Mouse (Mus musculus): ENCODE data around the gene Parpbp. TPM values are rescaled to one million over a fixed set of nuclear protein-coding genes. Genes with fewer than 3 reads are reported as not detected.

The Parpbp gene
- polyA plus RNA-seq (2015; fragmentation: Nextera tagmentation; extraction: Ambion mirVana): 9.9 and 10.0 TPM in 2 replicates

- H3K4me1 ChIP-seq (ENCODE audit: control insufficient read depth, insufficient read depth, low read length): peaks cover 14% of the 10 kb centered on the region
- under 1% methylated on average over 51 of the region's 53 CpGs for WGBS
- H3K9ac ChIP-seq (ENCODE audit: low read length): peak within 1 kb of the TSS; percentile 91
- H3K36me3 ChIP-seq (ENCODE audit: control insufficient read depth, insufficient read depth, low read length): no peaks in the 10 kb centered on the region
- H3K4me2 ChIP-seq (ENCODE audit: low read depth, low read length): peak within 1 kb of the TSS; percentile 92
- H3K9me3 ChIP-seq (replicated peaks; ENCODE audit: control insufficient read depth, low read length): no peaks in the 10 kb centered on the region
- peak within 1 kb of the TSS; percentile 46 for H3K27ac ChIP-seq (ENCODE audit: low read length)
- peak within 1 kb of the TSS; percentile 90 for H3K4me3 ChIP-seq (replicated peaks; ENCODE audit: low read length)
- ATAC-seq (ENCODE audit: insufficient read depth, low FRiP score): peak; percentile 97
- H3K27me3 ChIP-seq (ENCODE audit: control insufficient read depth, insufficient read depth, low read length): no peaks in the 10 kb centered on the region
Observed at GRCm38 (mm10) chr10:88146707-88147477, at the start of gene Parpbp, which contains the start of gene Nup37. Parpbp (minus strand) TSS chr10:88146941. Nup37 (plus strand) TSS chr10:88146992.

GRCm38 (mm10) chr10:88167438-88168077 lies 20.8 kb upstream of the Parpbp start:
- Histone ChIP-seq H3K9me3 (replicated peaks; ENCODE audit: control insufficient read depth, low read length) (peaks cover 3% of the 10 kb centered on the region; the same call in 1 of the 2 replicates), H3K9ac (ENCODE audit: low read length) (no peak overlapping the region), H3K36me3 (ENCODE audit: control insufficient read depth, insufficient read depth, low read length) (peaks cover 4% of the 10 kb centered on the region; the same call in 1 of the 2 replicates), H3K27me3 (ENCODE audit: control insufficient read depth, insufficient read depth, low read length) (no peaks in the 10 kb centered on the region), H3K4me2 (ENCODE audit: low read depth, low read length) (no peak overlapping the region), H3K27ac (ENCODE audit: low read length) (no peak overlapping the region), H3K4me3 (replicated peaks; ENCODE audit: low read length) (no peak overlapping the region), H3K4me1 (ENCODE audit: control insufficient read depth, insufficient read depth, low read length) (no peaks in the 10 kb centered on the region)
- 72% methylated on average over 7 of the region's 7 CpGs for WGBS
- no peak for ATAC-seq (ENCODE audit: insufficient read depth, low FRiP score)

GRCm38 (mm10) chr10:88166158-88166557 lies 19.4 kb upstream of the Parpbp start:
- H3K27me3 ChIP-seq (ENCODE audit: control insufficient read depth, insufficient read depth, low read length): no peaks in the 10 kb centered on the region
- WGBS: 94% methylated on average over 3 of the region's 3 CpGs
- ATAC-seq (ENCODE audit: insufficient read depth, low FRiP score): no peak
- no peak overlapping the region for H3K4me3 ChIP-seq (replicated peaks; ENCODE audit: low read length)
- H3K9ac ChIP-seq (ENCODE audit: low read length): no peak overlapping the region
- H3K4me1 ChIP-seq (ENCODE audit: control insufficient read depth, insufficient read depth, low read length): no peaks in the 10 kb centered on the region
- 0 out of 2 replicates have a peak, but pooled peaks cover 2% of the 10 kb centered on the region for H3K36me3 ChIP-seq (ENCODE audit: control insufficient read depth, insufficient read depth, low read length)
- H3K9me3 ChIP-seq (replicated peaks; ENCODE audit: control insufficient read depth, low read length): peaks cover 3% of the 10 kb centered on the region; the same call in 1 of the 2 replicates
- H3K4me2 ChIP-seq (ENCODE audit: low read depth, low read length): no peak overlapping the region
- H3K27ac ChIP-seq (ENCODE audit: low read length): no peak overlapping the region

- H3K27ac ChIP-seq (ENCODE audit: low read length): no peak overlapping the region
- ATAC-seq (ENCODE audit: insufficient read depth, low FRiP score): no peak
- WGBS: 94% methylated on average over 5 of the region's 5 CpGs
- H3K4me3 ChIP-seq (replicated peaks; ENCODE audit: low read length): no peak overlapping the region
- H3K36me3 ChIP-seq (ENCODE audit: control insufficient read depth, insufficient read depth, low read length): 0 out of 2 replicates have a peak, but pooled peaks cover 2% of the 10 kb centered on the region
- no peaks in the 10 kb centered on the region for H3K4me1 ChIP-seq (ENCODE audit: control insufficient read depth, insufficient read depth, low read length)
- H3K4me2 ChIP-seq (ENCODE audit: low read depth, low read length): no peak overlapping the region
- H3K9me3 ChIP-seq (replicated peaks; ENCODE audit: control insufficient read depth, low read length): peaks cover 3% of the 10 kb centered on the region; the same call in 1 of the 2 replicates
- H3K27me3 ChIP-seq (ENCODE audit: control insufficient read depth, insufficient read depth, low read length): no peaks in the 10 kb centered on the region
- no peak overlapping the region for H3K9ac ChIP-seq (ENCODE audit: low read length)
Observed at GRCm38 (mm10) chr10:88162676-88163075, 15.9 kb upstream of the Parpbp start.

- no peak overlapping the region for H3K27ac ChIP-seq (ENCODE audit: low read length)
- H3K36me3 ChIP-seq (ENCODE audit: control insufficient read depth, insufficient read depth, low read length): 0 out of 2 replicates have a peak, but pooled peaks cover 2% of the 10 kb centered on the region
- no peak overlapping the region for H3K9ac ChIP-seq (ENCODE audit: low read length)
- WGBS: 94% methylated on average over 2 of the region's 2 CpGs
- H3K27me3 ChIP-seq (ENCODE audit: control insufficient read depth, insufficient read depth, low read length): no peaks in the 10 kb centered on the region
- ATAC-seq (ENCODE audit: insufficient read depth, low FRiP score): no peak
- no peaks in the 10 kb centered on the region for H3K4me1 ChIP-seq (ENCODE audit: control insufficient read depth, insufficient read depth, low read length)
- H3K9me3 ChIP-seq (replicated peaks; ENCODE audit: control insufficient read depth, low read length): peaks cover 3% of the 10 kb centered on the region; the same call in 1 of the 2 replicates
- no peak overlapping the region for H3K4me2 ChIP-seq (ENCODE audit: low read depth, low read length)
- no peak overlapping the region for H3K4me3 ChIP-seq (replicated peaks; ENCODE audit: low read length)
Observed at GRCm38 (mm10) chr10:88162096-88162495, 15.4 kb upstream of the Parpbp start.

GRCm38 (mm10) chr10:88151658-88152057 lies 4.9 kb upstream of the Parpbp start:
- no peak overlapping the region for H3K4me2 ChIP-seq (ENCODE audit: low read depth, low read length)
- H3K27ac ChIP-seq (ENCODE audit: low read length): no peak overlapping the region
- H3K4me1 ChIP-seq (ENCODE audit: control insufficient read depth, insufficient read depth, low read length): no peaks in the 10 kb centered on the region
- H3K9me3 ChIP-seq (replicated peaks; ENCODE audit: control insufficient read depth, low read length): no peaks in the 10 kb centered on the region
- H3K9ac ChIP-seq (ENCODE audit: low read length): no peak overlapping the region
- ATAC-seq (ENCODE audit: insufficient read depth, low FRiP score): no peak
- WGBS: 79% methylated on average over 6 of the region's 6 CpGs
- H3K36me3 ChIP-seq (ENCODE audit: control insufficient read depth, insufficient read depth, low read length): peaks cover 11% of the 10 kb centered on the region
- no peak overlapping the region for H3K4me3 ChIP-seq (replicated peaks; ENCODE audit: low read length)
- H3K27me3 ChIP-seq (ENCODE audit: control insufficient read depth, insufficient read depth, low read length): no peaks in the 10 kb centered on the region

GRCm38 (mm10) chr10:88150381-88150780 lies 3.6 kb upstream of the Parpbp start:
- Histone ChIP-seq H3K27ac (ENCODE audit: low read length) (no peak overlapping the region), H3K9me3 (replicated peaks; ENCODE audit: control insufficient read depth, low read length) (no peaks in the 10 kb centered on the region), H3K27me3 (ENCODE audit: control insufficient read depth, insufficient read depth, low read length) (no peaks in the 10 kb centered on the region), H3K4me1 (ENCODE audit: control insufficient read depth, insufficient read depth, low read length) (peaks cover 10% of the 10 kb centered on the region), H3K9ac (ENCODE audit: low read length) (no peak overlapping the region), H3K4me3 (replicated peaks; ENCODE audit: low read length) (no peak overlapping the region), H3K36me3 (ENCODE audit: control insufficient read depth, insufficient read depth, low read length) (peaks cover 11% of the 10 kb centered on the region), H3K4me2 (ENCODE audit: low read depth, low read length) (no peak overlapping the region)
- WGBS: 80% methylated on average over 4 of the region's 4 CpGs
- no peak for ATAC-seq (ENCODE audit: insufficient read depth, low FRiP score)

- ATAC-seq (ENCODE audit: insufficient read depth, low FRiP score): 0 out of 2 replicates have a peak, but pooled peaks have one; percentile 5
- H3K9me3 ChIP-seq (replicated peaks; ENCODE audit: control insufficient read depth, low read length): no peaks in the 10 kb centered on the region
- H3K4me2 ChIP-seq (ENCODE audit: low read depth, low read length): peak overlapping the region; percentile 92
- H3K9ac ChIP-seq (ENCODE audit: low read length): peak overlapping the region; percentile 91
- peaks cover 14% of the 10 kb centered on the region for H3K4me1 ChIP-seq (ENCODE audit: control insufficient read depth, insufficient read depth, low read length)
- H3K27me3 ChIP-seq (ENCODE audit: control insufficient read depth, insufficient read depth, low read length): no peaks in the 10 kb centered on the region
- H3K36me3 ChIP-seq (ENCODE audit: control insufficient read depth, insufficient read depth, low read length): no peaks in the 10 kb centered on the region
- WGBS: 12% methylated on average over 7 of the region's 7 CpGs
- H3K4me3 ChIP-seq (replicated peaks; ENCODE audit: low read length): peak overlapping the region; percentile 90
- H3K27ac ChIP-seq (ENCODE audit: low read length): no peak overlapping the region
Observed at GRCm38 (mm10) chr10:88146187-88146586, 554 bp downstream of the Parpbp start.

- Histone ChIP-seq H3K9me3 (replicated peaks; ENCODE audit: control insufficient read depth, low read length) (no peaks in the 10 kb centered on the region), H3K4me2 (ENCODE audit: low read depth, low read length) (no peak overlapping the region), H3K27ac (ENCODE audit: low read length) (no peak overlapping the region), H3K4me3 (replicated peaks; ENCODE audit: low read length) (no peak overlapping the region), H3K9ac (ENCODE audit: low read length) (no peak overlapping the region), H3K4me1 (ENCODE audit: control insufficient read depth, insufficient read depth, low read length) (no peaks in the 10 kb centered on the region), H3K36me3 (ENCODE audit: control insufficient read depth, insufficient read depth, low read length) (0 out of 2 replicates have a peak, but pooled peaks cover 3% of the 10 kb centered on the region), H3K27me3 (ENCODE audit: control insufficient read depth, insufficient read depth, low read length) (no peaks in the 10 kb centered on the region)
- WGBS: 96% methylated on average over 16 of the region's 16 CpGs
- ATAC-seq (ENCODE audit: insufficient read depth, low FRiP score): no peak
Observed at GRCm38 (mm10) chr10:88135630-88136029, 11.1 kb downstream of the Parpbp start.

Measured in stomach, embryonic 16.5 days (tissue).